Mouse (Mus musculus) hindbrain, embryonic 11.5 days (tissue): ENCODE data around the gene Cyren. TPM values are rescaled to one million over a fixed set of nuclear protein-coding genes. Genes with fewer than 3 reads are reported as not detected.

Source experiments
- ATAC-seq: fragments of 200-750 bp; cut with Nextera tagmentation; 2 replicates; pipeline ENCODE4 v1.8.0; 2017; ENCODE audit warnings: mild to moderate bottlenecking, moderate TSS enrichment, moderate library complexity; ENCODE audit not compliant: low FRiP score
- DNase-seq: peaks from one replicate; pipeline ENCODE4 v3.0.0-alpha.2; 2015; ENCODE audit warnings: low spot score
- H3K27ac ChIP-seq: fragments of 300-500 bp; sonication (generic); 2 replicates; pipeline ENCODE4 v1.5.1; 2014; ENCODE audit warnings: mild to moderate bottlenecking, low read depth, low read length
- H3K27me3 ChIP-seq: fragments of 300-500 bp; sonication (generic); 2 replicates; pipeline ENCODE4 v1.6.1; 2014; ENCODE audit warnings: mild to moderate bottlenecking, low read length, moderate library complexity, mixed read lengths; ENCODE audit not compliant: control insufficient read depth, insufficient read depth
- H3K36me3 ChIP-seq: fragments of 300-500 bp; sonication (generic); 2 replicates; pipeline ENCODE4 v1.6.1; 2014; ENCODE audit warnings: mild to moderate bottlenecking, low read length, moderate library complexity, mixed read lengths; ENCODE audit not compliant: control insufficient read depth, insufficient read depth
- H3K4me1 ChIP-seq: fragments of 300-500 bp; sonication (generic); replicated peaks from 2 replicates; pipeline ENCODE4 v1.6.1; 2014; ENCODE audit warnings: low read length, mixed read lengths; ENCODE audit not compliant: control insufficient read depth, insufficient read depth
- H3K4me2 ChIP-seq: fragments of 300-500 bp; sonication (generic); replicated peaks from 2 replicates; pipeline ENCODE4 v1.6.1; 2014; ENCODE audit warnings: mild to moderate bottlenecking, low read depth, low read length
- H3K4me3 ChIP-seq: fragments of 300-500 bp; sonication (generic); 2 replicates; pipeline ENCODE4 v1.5.1; 2014; ENCODE audit warnings: low read depth, low read length
- H3K9ac ChIP-seq: fragments of 300-500 bp; sonication (generic); 2 replicates; pipeline ENCODE4 v1.6.1; 2014; ENCODE audit warnings: low read depth, low read length
- H3K9me3 ChIP-seq: fragments of 300-500 bp; sonication (generic); 2 replicates; pipeline ENCODE4 v1.6.1; 2016; ENCODE audit warnings: low read length; ENCODE audit not compliant: control insufficient read depth
- WGBS: fragments of 180-500 bp; shearing (Covaris S2); extraction: QIAGEN DNeasy Blood & Tissue Kit; methylation state at CpG from one replicate; pipeline ENCODE4 v1.1.7; 2014; 5-methylcytosine and 5-hydroxymethylcytosine counted together
- polyA plus RNA-seq: library from polyadenylated mRNA; unstranded; fragments of >200 nt; fragmentation: Nextera tagmentation; extraction: Ambion mirVana; gene quantifications from 2 replicates; pipeline ENCODE4 v1.2.1, GENCODE M21; 2014

Gene Cyren
- polyA plus RNA-seq, 1 experiment from 2014 or later = 12.3 TPM

- H3K27ac ChIP-seq = no peak overlapping the region
- no peaks in the 10 kb centered on the region for H3K27me3 ChIP-seq
- ATAC-seq = no peak
- no peaks in the 10 kb centered on the region for H3K9me3 ChIP-seq
- H3K4me1 ChIP-seq = no peaks in the 10 kb centered on the region
- H3K4me3 ChIP-seq = no peak overlapping the region
- peaks cover 8% of the 10 kb centered on the region for H3K36me3 ChIP-seq
- no peak overlapping the region for H3K4me2 ChIP-seq
- no peak overlapping the region for H3K9ac ChIP-seq
- DNase-seq = no peak
- 90% methylated on average over 10 of the region's 10 CpGs for WGBS
These were observed 26.0 kb upstream of the Cyren start for GRCm38 (mm10) chr6:34903851-34904250.

- Histone ChIP-seq H3K9ac (no peak overlapping the region), H3K9me3 (no peaks in the 10 kb centered on the region), H3K4me3 (no peak overlapping the region), H3K4me1 (no peaks in the 10 kb centered on the region), H3K27me3 (no peaks in the 10 kb centered on the region), H3K36me3 (peaks cover 8% of the 10 kb centered on the region), H3K27ac (no peak overlapping the region), H3K4me2 (no peak overlapping the region)
- 87% methylated on average over 5 of the region's 5 CpGs for WGBS
- DNase-seq (no peak), ATAC-seq (no peak)
These were observed 25.6 kb upstream of the Cyren start for GRCm38 (mm10) chr6:34903441-34903840.

- H3K4me3 ChIP-seq = no peak overlapping the region
- no peak overlapping the region for H3K27ac ChIP-seq
- H3K9me3 ChIP-seq = no peaks in the 10 kb centered on the region
- H3K4me1 ChIP-seq = no peaks in the 10 kb centered on the region
- no peak overlapping the region for H3K9ac ChIP-seq
- H3K36me3 ChIP-seq = peaks cover 8% of the 10 kb centered on the region
- DNase-seq (no peak), ATAC-seq (no peak)
- no peaks in the 10 kb centered on the region for H3K27me3 ChIP-seq
- WGBS = 89% methylated on average over 7 of the region's 7 CpGs
- no peak overlapping the region for H3K4me2 ChIP-seq
These were observed 24.7 kb upstream of the Cyren start for GRCm38 (mm10) chr6:34902578-34902977.

GRCm38 (mm10) chr6:34901911-34902444 is 24.1 kb upstream of the Cyren start:
- ATAC-seq = peak; percentile 43; the same call in 1 of the 2 replicates
- Histone ChIP-seq H3K27ac (no peak overlapping the region), H3K4me2 (no peak overlapping the region), H3K27me3 (no peaks in the 10 kb centered on the region), H3K9ac (no peak overlapping the region), H3K9me3 (no peaks in the 10 kb centered on the region), H3K4me1 (no peaks in the 10 kb centered on the region), H3K36me3 (peaks cover 8% of the 10 kb centered on the region), H3K4me3 (no peak overlapping the region)
- WGBS = 73% methylated on average over 9 of the region's 9 CpGs
- no peak for DNase-seq

- Histone ChIP-seq H3K9ac (no peak overlapping the region), H3K4me2 (no peak overlapping the region), H3K4me1 (no peaks in the 10 kb centered on the region), H3K27ac (no peak overlapping the region), H3K9me3 (no peaks in the 10 kb centered on the region), H3K27me3 (no peaks in the 10 kb centered on the region), H3K36me3 (peaks cover 8% of the 10 kb centered on the region), H3K4me3 (no peak overlapping the region)
- DNase-seq (no peak), ATAC-seq (no peak)
- WGBS = 71% methylated on average over 2 of the region's 2 CpGs
These were observed 23.1 kb upstream of the Cyren start for GRCm38 (mm10) chr6:34900990-34901389.

GRCm38 (mm10) chr6:34899127-34899526 is 21.3 kb upstream of the Cyren start:
- no peak overlapping the region for H3K4me3 ChIP-seq
- WGBS = 95% methylated on average over 2 of the region's 2 CpGs
- H3K27ac ChIP-seq = no peak overlapping the region
- H3K36me3 ChIP-seq = peaks cover 4% of the 10 kb centered on the region
- H3K9ac ChIP-seq = no peak overlapping the region
- H3K4me2 ChIP-seq = no peak overlapping the region
- no peaks in the 10 kb centered on the region for H3K9me3 ChIP-seq
- no peaks in the 10 kb centered on the region for H3K27me3 ChIP-seq
- ATAC-seq (no peak), DNase-seq (no peak)
- no peaks in the 10 kb centered on the region for H3K4me1 ChIP-seq

- Histone ChIP-seq H3K4me1 (no peaks in the 10 kb centered on the region), H3K4me3 (no peak overlapping the region), H3K27me3 (no peaks in the 10 kb centered on the region), H3K9ac (no peak overlapping the region), H3K4me2 (no peak overlapping the region), H3K36me3 (peaks cover 4% of the 10 kb centered on the region), H3K9me3 (no peaks in the 10 kb centered on the region), H3K27ac (no peak overlapping the region)
- ATAC-seq (0 out of 2 replicates have a peak, but pooled peaks have one; percentile 27), DNase-seq (peak; percentile 13)
- 53% methylated on average over 16 of the region's 16 CpGs for WGBS
These were observed 18.4 kb upstream of the Cyren start for GRCm38 (mm10) chr6:34896168-34896780.

- Histone ChIP-seq H3K9me3 (no peaks in the 10 kb centered on the region), H3K4me2 (no peak overlapping the region), H3K27ac (no peak overlapping the region), H3K36me3 (peaks cover 4% of the 10 kb centered on the region), H3K4me3 (no peak overlapping the region), H3K9ac (no peak overlapping the region), H3K27me3 (no peaks in the 10 kb centered on the region), H3K4me1 (no peaks in the 10 kb centered on the region)
- ATAC-seq = no peak
- WGBS = 79% methylated on average over 7 of the region's 7 CpGs
- no peak for DNase-seq
These were observed 17.7 kb upstream of the Cyren start for GRCm38 (mm10) chr6:34895569-34895968.

GRCm38 (mm10) chr6:34889185-34889584 is 11.3 kb upstream of the Cyren start:
- no peaks in the 10 kb centered on the region for H3K9me3 ChIP-seq

More at GRCm38 (mm10) chr6:34889185-34889584, 11.3 kb upstream of the Cyren start:
- 45% methylated on average over 4 of the region's 4 CpGs for WGBS
- H3K27ac ChIP-seq = no peak overlapping the region
- DNase-seq = no peak
- H3K4me2 ChIP-seq = no peak overlapping the region
- H3K4me3 ChIP-seq = no peak overlapping the region
- H3K4me1 ChIP-seq = peaks cover 8% of the 10 kb centered on the region
- no peak for ATAC-seq
- H3K9ac ChIP-seq = no peak overlapping the region
- no peaks in the 10 kb centered on the region for H3K27me3 ChIP-seq
- H3K36me3 ChIP-seq = no peaks in the 10 kb centered on the region
